Mouse (Mus musculus) macrophage (primary cell): ENCODE measurements around the gene Ldah. TPM values are rescaled to one million over a fixed set of nuclear protein-coding genes. Genes with fewer than 3 reads are reported as not detected.
A peak's percentile ranks its signal among the peaks of the same experiment; 100 is the strongest.

Experiments
- H3K27ac ChIP-seq: fragments of 350-480 bp; formaldehyde crosslinking; 2 replicates; pipeline ENCODE4 v1.9.0; 2021
- H3K36me3 ChIP-seq: fragments of 350-480 bp; formaldehyde crosslinking; 2 replicates; pipeline ENCODE4 v1.9.0; 2021; ENCODE audit errors: inconsistent target
- H3K4me3 ChIP-seq: fragments of 350-480 bp; formaldehyde crosslinking; 2 replicates; pipeline ENCODE4 v1.9.0; 2021; ENCODE audit errors: inconsistent target
- H3K79me2 ChIP-seq: fragments of 350-480 bp; formaldehyde crosslinking; 2 replicates; pipeline ENCODE4 v1.9.0; 2021; ENCODE audit errors: inconsistent target
- WGBS: methylation state at CpG from one replicate; pipeline ENCODE4 v1.1.7; 2026; ENCODE audit warnings: inconsistent platforms; ENCODE audit not compliant: missing documents; 5-methylcytosine and 5-hydroxymethylcytosine counted together
- polyA plus RNA-seq: library from polyadenylated mRNA; stranded (reverse); fragments of 250-400 nt; gene quantifications from 3 replicates; pipeline ENCODE4 v1.2.4, GENCODE M21; 2018; ENCODE audit warnings: inconsistent platforms

Ldah gene
- polyA plus RNA-seq, 1 experiment from 2014 or later: 60.9 TPM

DNA sequence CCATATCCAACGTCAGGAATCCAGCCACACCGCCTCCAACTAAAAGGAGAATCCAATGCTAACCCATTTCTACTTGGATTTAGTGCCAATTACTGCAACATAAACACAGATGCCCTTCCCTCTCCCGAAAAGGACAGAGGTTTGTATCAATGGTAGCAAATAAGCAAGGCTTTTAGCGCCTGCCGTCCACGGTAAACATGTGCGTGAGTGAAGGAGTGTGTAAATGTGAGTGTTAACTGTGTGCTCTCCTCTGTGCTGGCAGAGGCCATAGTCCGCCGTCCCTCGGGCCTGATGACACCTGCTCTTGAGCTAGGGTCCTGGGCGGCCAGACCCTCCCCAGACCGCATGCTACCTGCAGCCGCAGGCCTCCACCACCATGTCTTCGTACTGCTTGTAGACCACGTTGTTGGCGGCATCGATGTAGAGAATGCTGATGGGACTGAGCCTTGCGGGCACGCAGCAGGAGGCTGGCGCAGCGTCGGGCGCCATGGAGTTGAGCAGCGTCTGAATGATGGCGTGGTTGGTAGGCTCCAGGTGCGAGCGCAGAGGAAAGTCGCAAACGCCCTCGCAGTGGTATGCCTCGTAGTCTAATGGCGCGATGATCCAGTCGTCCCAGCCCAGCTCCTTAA is 89.8 kb downstream of the Ldah start:
- WGBS: 17% methylated on average over 34 of the region's 34 CpGs
- Histone ChIP-seq H3K36me3 (no peaks in the 10 kb centered on the region), H3K27ac (no peak overlapping the region), H3K4me3 (no peak overlapping the region), H3K79me2 (no peaks in the 10 kb centered on the region)

DNA sequence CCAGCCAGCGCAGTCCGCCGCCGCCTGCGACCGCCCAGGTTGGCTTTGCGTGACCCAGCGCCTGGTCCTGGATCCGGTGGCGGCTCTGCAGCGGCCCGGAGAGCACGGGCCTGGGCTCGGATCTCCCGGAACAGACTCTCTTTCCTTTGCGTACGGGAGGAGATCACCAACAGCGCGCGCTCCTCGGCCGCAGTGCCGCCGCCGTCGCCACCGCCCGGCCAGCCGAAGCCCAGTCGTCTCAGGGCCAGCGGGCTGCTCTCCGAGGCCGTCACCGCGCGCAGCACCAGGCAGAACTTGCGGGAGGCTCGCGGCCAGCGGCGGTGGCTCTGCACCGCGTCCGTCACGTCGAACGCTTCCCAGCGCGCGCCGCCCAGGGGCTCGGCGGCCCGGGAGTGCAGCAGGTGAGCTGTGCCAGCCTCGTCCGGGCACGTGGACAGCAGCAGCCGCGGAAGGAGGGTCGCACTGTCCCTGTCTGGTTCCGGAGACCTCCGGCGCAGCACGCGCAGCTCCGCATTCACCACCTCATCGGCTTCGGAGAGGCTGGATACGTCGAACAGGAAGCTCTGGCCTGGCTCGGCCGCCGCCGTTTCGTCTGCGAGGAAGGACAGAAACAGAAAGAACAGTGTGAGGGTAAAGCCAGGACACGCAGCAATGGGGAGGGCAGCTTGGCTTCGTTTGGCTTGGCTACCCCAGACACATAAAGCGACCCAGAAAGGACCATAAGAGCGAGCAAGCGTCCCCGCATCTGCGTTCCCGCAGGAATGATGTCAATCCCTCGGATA is 90.6 kb downstream of the Ldah start:
- WGBS: 4% methylated on average over 84 of the region's 85 CpGs
- Histone ChIP-seq H3K4me3 (no peak overlapping the region), H3K36me3 (no peaks in the 10 kb centered on the region), H3K79me2 (no peaks in the 10 kb centered on the region), H3K27ac (no peak overlapping the region)

DNA sequence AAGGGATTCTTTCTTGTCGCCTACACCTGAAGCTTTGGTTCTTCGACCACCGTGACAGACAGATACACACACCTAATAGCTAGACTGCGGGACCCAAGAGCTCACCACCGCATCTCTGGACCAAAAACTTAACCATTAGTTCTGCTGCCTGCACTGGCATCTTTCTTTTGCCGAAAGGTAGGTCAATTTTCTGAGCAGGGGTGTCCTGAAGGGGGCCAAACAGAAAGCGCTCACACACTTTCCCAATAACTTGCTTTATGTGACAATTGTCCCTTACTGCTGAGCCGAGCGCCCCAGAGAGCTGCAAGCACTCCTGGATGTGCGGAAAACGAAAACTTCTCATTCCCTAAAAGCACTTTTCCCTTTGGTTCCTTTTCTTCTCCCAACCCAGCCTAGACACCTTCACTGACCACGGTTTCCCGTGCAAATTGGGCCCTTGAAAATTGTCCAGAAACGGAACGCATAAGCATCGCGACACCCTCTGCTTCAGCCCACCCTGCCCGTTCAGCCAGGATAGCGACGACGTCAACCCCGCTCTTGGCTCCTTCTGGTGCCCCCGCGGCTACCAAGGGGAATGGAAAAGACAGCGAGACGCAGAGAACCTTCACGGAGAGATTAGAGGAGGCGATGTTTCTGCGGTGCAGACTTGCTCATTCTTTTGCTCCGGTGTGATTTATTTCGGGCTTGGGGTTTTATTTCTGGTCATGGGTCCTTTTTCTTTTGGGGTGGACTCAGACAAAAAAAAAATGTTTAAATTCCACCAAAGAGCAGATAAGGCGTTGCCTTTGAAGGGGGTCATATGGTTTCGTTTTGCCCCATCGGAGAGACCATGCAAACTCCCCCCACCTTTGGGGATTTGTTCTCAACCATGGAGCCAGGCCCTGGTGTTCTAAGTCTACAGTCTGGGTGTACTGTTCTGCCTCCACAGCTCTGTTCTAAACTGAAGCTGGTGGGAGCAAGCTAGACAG is 91.5 kb downstream of the Ldah start:
- Histone ChIP-seq H3K27ac (no peak overlapping the region), H3K79me2 (no peaks in the 10 kb centered on the region), H3K4me3 (no peak overlapping the region), H3K36me3 (no peaks in the 10 kb centered on the region)
- WGBS: 12% methylated on average over 34 of the region's 34 CpGs

DNA sequence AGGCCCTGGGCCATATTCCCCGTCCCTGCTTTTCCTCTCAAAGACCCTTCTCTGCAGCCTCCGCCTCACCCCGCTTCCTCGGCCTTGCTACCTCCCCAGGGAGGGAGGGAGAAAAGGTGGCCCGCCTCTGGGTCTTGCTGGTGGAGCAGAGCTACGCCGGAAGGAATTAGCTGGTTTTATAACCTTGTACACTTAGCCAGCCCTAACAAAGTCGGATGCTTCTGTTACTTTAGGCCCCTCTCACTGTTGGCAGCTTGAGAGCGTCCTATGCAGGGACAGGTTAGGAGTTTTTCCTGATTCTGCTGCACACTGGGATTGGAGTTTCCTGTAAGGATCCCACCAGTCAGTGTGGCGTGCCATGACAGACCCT is 92.2 kb downstream of the Ldah start:
- WGBS: 52% methylated on average over 10 of the region's 10 CpGs
- no peak overlapping the region for H3K27ac ChIP-seq
- no peaks in the 10 kb centered on the region for H3K79me2 ChIP-seq
- no peak overlapping the region for H3K4me3 ChIP-seq
- no peaks in the 10 kb centered on the region for H3K36me3 ChIP-seq

DNA sequence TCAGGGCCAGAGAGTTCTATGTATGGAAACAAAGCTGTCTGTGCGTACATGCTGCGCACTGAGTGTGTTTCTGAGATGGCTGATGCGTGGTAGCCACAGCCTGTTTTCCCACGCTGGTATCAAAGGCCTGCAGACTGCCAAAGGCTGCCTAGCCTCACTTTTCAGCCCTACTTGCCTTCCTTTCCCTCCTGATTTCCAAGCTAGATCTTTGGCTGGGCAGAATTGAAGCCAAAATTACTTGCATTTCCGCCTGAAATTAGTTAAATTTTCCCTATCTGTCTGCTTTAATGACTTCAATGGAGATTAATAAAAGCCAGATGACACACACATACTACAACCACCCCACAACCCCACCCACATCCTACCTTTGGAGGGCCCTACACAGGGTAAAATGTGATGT is 92.6 kb downstream of the Ldah start:
- Histone ChIP-seq H3K79me2 (no peaks in the 10 kb centered on the region), H3K27ac (no peak overlapping the region), H3K4me3 (no peak overlapping the region), H3K36me3 (no peaks in the 10 kb centered on the region)
- 84% methylated on average over 5 of the region's 5 CpGs for WGBS

DNA sequence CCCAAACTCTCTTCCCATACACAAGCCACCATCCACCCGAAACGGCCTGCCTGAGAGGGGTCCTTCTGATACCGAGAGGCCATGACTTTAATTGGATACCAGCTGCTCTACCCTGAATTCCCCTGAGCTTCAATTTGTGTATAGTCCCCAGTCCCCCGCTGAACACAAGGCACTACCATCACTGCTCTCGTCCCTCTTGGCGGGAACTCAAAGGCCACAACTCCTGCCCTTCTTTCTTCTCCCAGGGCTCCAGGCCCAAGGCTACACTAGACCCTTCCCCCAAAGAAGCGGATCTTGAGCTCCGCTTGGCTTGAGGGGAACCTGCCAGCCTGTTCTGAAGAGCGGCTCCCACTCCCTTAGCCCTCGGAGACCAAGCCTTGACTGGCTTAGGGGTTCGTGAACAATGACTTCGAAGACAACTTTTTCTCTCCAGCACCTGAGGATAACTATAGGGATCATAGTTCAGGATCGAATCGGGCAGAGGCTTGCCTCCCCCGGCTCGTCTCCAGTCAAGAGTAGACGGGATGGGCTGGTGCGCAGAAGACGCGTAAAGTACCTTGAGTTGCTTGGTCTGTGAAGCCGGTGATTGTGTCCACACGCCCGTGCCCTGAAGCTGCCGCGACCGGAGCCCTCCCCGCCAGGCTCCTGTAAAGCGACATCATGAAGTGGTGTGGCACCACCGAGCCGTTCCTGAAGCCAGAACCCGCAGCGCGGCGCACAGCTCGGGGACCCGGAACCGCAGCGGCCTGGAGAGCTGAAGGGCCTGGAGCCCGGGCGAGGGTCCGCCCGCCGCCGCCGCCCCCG is 93.3 kb downstream of the Ldah start:
- WGBS: 18% methylated on average over 44 of the region's 46 CpGs
- Histone ChIP-seq H3K4me3 (no peak overlapping the region), H3K36me3 (no peaks in the 10 kb centered on the region), H3K27ac (no peak overlapping the region), H3K79me2 (no peaks in the 10 kb centered on the region)

DNA sequence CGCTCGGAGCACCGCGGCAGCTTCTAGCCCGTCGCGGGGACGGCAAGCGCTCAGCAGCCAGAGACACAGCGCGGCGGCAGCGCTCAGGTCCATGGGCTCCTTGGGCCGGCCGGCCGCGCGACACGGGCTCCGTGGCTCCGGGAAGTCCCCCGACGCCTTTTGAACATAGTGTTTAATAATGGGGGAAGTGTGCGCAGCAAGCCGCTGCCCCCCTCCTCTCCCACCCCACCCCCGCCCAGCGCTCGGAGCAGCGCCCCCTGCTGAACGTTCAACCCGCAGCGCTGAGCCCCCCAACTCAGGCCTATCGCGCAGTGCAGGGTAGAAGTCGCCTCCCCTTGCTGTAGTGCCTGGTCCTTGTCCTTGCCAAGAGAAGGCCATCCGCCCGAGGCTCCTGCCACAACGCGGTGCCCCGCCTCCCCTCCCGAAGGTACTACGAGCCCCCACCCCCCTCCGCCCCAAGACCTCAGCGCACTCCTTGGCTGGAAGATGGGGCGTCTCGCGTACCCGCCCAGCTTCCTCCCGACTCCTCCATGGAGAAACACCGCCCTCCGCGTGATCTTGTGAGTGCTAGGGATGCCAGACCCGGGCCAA is 94.0 kb downstream of the Ldah start, which contains the start of gene Gdf7:
TSS of gene Gdf7 (minus strand) at position 114 of the 591 bp plus-strand sequence.
- H3K27ac ChIP-seq: no peak within 1 kb of the TSS
- H3K79me2 ChIP-seq: no peaks in the 10 kb centered on the region
- H3K4me3 ChIP-seq: no peak within 1 kb of the TSS
- H3K36me3 ChIP-seq: no peaks in the 10 kb centered on the region
- WGBS: 1% methylated on average over 50 of the region's 53 CpGs

DNA sequence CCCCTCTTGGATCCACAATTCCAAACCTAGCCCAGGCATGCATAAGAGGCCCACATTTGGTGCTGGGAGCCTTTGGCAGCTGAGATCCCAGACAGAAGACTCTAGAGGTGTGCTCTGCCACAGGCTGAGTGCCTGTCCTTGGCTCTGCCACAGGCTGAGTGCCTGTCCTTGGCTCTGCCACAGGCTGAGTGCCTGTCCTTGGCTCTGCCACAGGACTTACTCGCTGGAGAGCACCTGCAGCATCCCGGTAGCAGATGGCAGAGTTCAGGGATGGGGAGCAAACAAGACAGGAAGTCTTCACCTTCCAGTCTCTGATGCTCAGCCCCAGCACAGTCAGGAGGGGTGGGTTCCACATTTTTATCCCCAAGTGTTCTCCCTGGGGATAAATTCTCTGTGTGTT is 97.4 kb downstream of the Ldah start:
- Histone ChIP-seq H3K4me3 (no peak overlapping the region), H3K36me3 (no peaks in the 10 kb centered on the region), H3K27ac (no peak overlapping the region), H3K79me2 (no peaks in the 10 kb centered on the region)
- 56% methylated on average over 2 of the region's 2 CpGs for WGBS

DNA sequence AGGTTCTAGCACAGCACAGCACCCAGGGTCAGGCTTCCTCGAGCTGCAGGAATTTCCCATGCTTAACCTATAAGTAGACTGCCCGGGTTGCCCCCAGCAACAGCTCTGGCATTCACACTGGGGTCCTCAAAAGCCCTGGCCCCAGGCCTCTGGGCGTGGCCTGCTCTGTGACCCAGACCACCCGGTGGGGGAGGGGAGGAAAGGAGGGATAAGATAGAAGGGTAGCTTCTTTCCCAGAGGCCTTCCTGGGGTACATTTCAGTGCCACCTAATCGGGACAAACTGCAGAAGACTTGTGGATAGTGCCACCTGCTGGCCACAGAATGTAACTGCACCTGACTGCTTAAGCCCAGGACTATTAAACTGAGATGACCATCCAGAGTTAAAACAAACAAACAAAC is 98.5 kb downstream of the Ldah start:
- Histone ChIP-seq H3K4me3 (no peak overlapping the region), H3K36me3 (no peaks in the 10 kb centered on the region), H3K79me2 (no peaks in the 10 kb centered on the region), H3K27ac (no peak overlapping the region)
- WGBS: 12% methylated on average over 5 of the region's 5 CpGs

DNA sequence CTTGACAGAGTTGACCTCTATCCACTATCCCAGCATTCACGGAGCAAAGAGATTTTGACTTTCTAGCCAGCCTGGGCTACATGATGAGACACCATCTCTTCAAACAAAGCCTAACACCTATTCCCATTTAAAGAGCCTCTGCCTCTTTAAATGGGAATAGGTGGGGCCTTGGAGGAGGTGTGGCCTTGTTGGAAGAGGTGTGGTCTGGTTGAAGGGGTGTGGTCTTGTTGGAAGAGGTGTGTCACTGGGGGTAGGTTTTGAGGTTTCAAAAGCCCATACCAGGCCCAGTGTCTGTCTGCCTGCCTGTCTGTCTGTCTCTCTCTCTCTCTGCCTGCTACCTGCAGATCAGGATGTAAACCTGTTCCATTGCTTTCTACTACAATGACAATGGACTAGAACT is 99.0 kb downstream of the Ldah start:
- Histone ChIP-seq H3K36me3 (no peaks in the 10 kb centered on the region), H3K79me2 (no peaks in the 10 kb centered on the region), H3K4me3 (no peak overlapping the region), H3K27ac (no peak overlapping the region)
- 58% methylated on average over 1 of the region's 1 CpGs for WGBS

DNA sequence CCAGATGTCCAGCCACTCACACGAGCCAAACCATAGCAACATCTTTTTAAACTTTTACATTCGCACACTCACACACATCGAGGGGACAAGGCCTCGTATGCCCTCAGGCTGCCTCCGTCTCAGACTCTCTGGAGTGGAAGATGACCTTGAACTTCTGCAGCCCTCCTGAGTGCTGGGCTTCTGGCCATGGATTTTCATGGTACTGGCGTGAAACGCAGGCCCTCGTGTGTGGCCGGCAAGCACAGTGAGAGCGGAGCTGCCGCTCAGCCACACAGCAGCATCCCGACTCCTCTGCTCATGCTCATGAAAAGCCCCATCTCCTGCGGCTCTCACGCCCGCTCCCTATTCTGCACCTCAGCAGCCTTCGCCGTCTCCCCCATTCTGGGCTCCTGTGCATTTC is 103.1 kb downstream of the Ldah start:
- WGBS: 73% methylated on average over 17 of the region's 17 CpGs
- H3K79me2 ChIP-seq: peaks cover 26% of the 10 kb centered on the region

DNA sequence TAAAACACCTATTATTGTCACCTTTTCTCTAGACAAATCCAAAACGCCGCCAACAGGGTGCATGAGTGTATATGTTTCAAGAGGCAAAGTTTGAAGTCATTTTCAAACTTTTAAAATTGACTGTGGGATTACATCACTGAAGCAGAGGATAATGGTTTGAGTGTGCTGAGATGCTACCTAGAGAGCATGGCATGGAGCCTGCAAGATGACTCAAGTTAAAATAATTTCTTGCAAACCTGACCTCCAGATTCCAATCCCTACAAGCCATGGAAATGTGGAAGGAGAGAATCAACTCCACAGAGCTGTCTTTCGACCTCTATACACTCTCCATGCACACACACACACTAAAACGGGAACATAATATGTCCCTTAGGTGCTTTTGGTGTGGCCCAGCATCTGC is 104.4 kb downstream of the Ldah start:
- no peak overlapping the region for H3K27ac ChIP-seq
- no peak overlapping the region for H3K4me3 ChIP-seq
- peaks cover 4% of the 10 kb centered on the region for H3K36me3 ChIP-seq
- 88% methylated on average over 4 of the region's 4 CpGs for WGBS
- H3K79me2 ChIP-seq: peaks cover 38% of the 10 kb centered on the region

More for the DNA sequence above, 103.1 kb downstream of the Ldah start:
- Histone ChIP-seq H3K27ac (no peak overlapping the region), H3K4me3 (no peak overlapping the region), H3K36me3 (no peaks in the 10 kb centered on the region)

DNA sequence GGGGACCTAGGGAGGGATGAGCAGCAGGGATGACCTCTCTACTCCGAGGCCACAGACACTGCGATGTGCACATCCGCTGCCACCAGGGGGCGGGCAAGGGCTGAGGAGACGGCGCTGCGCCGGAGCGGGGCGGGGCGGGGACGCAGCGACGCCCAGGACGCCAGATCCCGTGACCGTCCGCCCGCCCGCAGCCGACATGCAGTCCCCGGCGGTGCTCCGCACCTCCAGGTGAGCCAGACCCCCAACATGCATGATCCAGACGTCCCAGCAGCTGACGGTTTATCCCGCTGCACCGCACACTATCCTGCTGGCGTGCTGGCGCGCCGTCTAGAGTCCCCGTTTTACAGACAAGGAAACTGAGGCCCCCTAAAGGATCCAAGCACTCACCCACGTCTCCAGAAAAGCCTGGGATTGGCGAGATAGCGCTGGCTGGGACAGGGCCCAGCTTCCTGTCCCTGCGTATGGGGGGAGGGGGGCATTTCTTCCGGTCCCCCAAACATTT is 105.4 kb downstream of the Ldah start, which contains the start of gene Hs1bp3:
TSS of gene Hs1bp3 (plus strand) at position 163 of the 502 bp plus-strand sequence.
- H3K27ac ChIP-seq: peak within 1 kb of the TSS; percentile 82
- H3K79me2 ChIP-seq: peaks cover 43% of the 10 kb centered on the region
- peak within 1 kb of the TSS; percentile 98 for H3K4me3 ChIP-seq
- peaks cover 14% of the 10 kb centered on the region for H3K36me3 ChIP-seq
- WGBS: 0% methylated on average over 38 of the region's 38 CpGs
